Mouse (Mus musculus) telencephalon, adult 2 months (tissue): Measurements from ENCODE around the gene Glce.
A peak's percentile ranks its signal among the peaks of the same experiment; 100 is the strongest.

Experiments
- DNase-seq: peaks from one replicate; pipeline ENCODE4 v3.0.0-alpha.2; 2011; ENCODE audit warnings: low read depth, low spot score

The Glce gene

DNA sequence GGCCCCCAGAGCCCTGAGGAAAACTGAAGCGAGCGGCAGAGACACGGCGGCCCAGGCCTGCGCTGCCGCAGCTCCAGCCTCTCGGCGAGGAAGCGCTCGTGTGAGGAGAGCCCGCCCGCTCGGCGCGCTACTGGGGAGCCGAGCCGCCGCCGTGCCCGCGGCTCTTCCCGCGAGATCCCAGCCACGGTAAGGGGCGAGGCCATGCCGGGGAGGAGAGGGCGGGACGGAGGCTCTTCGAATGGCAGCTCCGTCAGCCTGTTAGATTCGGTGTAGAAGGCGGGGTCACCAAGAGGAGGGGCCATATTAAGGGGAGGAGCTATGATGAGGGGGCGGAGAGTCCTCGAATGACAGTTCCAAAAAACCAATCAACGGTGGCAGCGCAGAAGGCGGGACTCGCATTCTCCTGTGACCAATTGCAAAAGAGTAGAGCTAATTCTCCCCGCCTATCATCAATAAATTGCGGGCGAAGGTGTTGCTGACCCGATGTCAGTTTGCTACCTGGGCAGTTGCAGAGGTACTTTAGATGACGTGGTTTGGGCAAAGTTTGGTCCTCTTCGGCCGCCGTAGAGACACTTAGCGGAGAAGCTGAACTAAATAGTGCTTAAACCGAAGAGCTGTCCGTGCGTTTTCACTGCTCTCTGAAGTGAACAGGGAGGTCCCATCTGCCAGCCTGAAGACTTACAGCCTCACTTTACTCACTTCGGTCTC is at the start of gene Glce:
Glce (minus strand) TSS at position 148 of the 708 bp plus-strand sequence.
- peak; percentile 99 for DNase-seq

DNA sequence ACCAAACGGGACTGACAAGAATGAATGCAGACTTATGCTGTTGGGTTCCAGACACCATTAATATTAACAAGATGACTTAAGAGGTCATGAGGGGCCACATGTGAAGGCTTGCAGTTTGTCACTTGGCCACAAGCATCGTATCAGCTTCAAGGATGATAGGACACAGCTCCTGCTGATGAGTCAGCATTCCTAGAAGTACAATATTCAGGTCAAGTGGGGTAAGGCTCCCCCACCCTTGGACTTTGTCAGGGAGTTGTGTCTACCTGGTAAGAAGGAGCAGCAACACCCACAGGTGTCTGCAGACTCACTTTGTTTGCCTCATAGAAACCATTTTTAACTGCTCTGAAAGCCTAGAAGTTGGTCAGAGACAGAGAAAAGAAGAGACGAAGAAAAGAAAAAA is 49.8 kb upstream of the Glce start:
- DNase-seq: no peak

DNA sequence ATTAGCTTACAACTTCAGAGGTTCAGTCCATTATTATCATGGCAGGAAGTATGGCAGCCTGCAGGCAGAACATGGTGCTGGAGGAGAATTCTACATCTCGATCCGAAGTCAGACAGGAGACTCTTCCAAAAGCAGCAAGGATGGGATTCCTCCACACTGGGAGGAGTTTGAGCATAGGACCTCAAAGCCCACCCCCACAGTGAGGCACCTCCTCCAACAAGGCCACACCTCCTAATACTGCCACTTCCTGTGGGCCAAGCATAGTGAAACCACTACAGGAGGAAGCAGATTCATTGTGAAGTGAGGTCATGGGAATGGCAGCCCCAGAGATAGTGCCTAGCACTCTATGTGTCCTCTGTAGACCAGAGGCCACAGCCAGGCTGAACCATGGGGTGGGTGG is 48.5 kb upstream of the Glce start:
- no peak for DNase-seq

DNA sequence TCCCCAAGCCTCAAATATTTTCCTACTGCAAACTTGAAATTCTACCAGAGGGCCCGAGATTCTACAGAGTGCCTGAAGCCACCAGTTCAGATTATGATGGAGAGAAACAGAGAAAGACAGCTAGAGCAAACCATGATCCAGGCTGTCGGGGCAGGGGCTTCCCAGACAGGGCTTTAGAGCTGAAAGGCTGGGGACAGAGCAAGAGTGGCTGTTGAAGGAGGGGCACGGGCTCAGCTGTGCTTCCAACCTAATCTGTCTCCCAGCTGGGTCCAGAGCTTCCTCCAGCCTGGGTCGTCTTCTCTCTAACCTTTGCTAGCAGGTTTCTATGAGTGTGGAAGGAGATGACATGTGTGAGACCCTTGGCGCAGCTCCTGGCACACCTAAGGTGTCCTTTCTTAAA is 44.2 kb upstream of the Glce start:
- DNase-seq: no peak

DNA sequence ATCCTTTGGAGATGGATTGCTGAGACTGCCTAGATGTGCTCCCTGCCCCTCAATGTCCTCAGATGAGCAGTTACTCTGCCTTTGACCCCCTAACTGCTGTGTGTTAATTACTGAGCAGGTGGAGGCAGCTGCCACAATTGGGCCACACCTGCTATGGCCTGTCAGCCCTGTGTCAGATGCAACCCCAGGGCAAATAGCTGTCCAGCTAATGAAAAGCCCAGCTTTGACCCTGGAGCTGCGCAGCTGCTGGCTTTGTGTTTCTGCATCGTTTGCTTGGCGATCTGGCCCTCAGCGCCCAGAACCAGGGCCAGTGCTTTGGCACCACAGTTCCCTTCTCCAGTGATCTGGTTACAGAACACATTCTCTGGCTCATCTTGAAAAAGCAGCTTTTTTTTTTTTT is 43.7 kb upstream of the Glce start:
- no peak for DNase-seq

DNA sequence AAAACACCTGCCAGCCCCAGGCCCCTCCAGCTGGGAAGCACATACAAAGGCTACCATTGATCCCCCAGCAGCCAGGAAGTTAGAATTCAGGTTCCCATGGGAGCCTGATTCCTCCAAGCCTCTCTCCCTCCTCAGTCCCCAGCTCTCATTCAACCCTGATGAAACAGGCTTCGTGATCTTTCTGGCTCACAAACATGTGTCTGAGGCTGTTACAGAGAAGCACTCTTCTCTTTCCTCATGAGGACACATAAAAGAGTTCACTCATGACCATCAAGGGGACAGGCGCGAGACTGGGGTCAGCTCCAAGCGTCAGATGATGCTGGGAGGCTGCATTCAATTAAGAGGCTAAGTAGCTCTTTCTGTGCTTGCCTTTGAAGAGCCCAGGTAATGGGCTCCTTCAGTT is 40.4 kb upstream of the Glce start:
- no peak for DNase-seq

DNA sequence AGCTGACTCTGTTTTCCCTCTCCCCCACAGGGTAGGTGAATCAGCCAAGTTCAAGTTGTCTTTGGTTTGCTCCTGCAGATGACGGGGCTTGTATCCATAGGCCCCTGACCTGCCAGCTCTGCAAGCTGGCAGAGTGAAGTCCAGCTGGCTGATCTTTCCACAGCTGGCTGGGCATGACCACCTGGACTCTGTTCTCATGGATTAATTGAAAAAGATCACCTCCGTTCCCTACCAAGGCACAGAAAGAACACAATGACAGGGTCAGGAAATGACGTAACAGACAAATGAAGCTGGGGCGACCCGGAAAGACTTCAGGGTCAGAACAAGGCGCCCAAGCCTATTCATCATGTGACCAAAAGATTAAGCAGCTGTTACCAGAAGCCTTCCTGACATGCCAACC is 38.3 kb upstream of the Glce start:
- DNase-seq: no peak

DNA sequence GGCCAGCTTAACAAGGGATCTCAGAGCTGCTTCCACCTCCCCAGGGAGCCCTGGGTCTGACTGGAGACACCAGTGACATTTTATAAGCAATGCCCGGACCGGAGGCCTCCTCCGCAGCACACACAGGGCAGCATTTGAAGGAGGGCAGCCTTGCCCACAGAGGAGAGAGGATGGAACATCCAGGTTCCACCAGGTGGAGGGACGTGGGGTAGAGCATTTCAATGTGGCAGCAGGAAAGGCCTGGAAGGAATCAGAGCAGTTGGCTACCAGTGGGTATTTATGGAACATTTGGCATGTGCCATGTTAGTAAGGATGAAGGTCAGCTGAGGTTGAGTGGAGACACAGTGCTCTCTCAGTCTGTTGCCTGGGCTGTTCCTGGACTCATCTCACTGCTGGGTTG is 36.3 kb upstream of the Glce start:
- DNase-seq: no peak

DNA sequence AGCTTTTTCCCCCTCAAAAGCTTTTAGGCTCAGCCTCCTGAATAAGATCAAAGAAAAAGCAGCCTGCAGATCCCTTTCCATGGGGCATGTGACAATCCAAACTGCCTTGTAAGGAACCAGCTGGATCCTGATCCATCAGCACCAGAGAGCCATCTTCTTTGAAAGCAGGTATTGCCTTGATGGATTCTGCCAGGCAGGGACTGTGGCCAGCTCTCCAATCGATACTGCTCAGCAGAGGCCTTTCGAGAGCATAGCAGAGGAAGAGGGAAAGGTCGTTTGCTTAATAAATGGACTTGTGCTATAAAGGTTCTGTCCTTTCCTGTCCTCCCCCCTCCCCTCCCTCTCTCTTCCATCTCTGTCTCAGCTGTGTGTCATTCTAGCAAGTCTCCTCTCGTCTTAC is 33.4 kb upstream of the Glce start:
- no peak for DNase-seq

DNA sequence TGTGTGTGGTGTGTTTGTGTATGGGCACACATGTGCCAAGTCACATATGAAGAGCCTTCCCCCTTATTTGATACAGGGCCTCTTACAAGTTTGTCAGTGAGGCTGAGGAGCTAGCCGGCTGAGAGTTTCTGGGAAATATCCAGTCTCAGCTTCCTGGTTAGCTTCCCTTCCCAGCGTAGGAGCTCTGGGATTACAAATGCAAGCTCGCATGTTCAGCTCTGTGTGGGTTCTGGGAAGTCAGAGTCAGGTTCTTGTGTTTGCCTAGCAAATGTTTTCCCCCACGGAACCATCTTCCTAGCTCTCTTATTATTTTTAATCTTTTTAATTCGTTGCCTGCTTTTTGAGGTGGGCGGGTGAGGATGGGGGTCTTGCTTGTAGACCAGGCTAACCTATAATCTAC is 32.9 kb upstream of the Glce start:
- DNase-seq: no peak

DNA sequence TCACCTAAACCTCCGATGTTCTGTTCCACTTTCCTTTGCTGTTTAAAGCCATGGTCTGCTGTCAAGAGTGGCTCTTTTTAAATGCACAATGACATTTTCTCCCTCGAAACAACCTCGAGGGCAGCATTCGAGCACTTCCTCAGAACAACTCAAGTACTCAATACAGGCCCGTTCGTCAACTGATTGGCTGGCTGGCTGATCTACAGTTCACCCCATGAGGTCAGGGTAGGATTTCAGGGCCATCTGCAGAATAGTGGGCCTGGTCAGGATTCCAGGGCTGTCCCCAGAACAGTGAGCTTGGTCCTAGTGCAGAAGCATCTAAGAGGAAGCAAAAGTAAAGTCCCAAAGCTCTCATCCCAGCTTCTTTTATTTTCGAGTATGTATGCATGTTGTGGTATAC is 32.5 kb upstream of the Glce start:
- no peak for DNase-seq

DNA sequence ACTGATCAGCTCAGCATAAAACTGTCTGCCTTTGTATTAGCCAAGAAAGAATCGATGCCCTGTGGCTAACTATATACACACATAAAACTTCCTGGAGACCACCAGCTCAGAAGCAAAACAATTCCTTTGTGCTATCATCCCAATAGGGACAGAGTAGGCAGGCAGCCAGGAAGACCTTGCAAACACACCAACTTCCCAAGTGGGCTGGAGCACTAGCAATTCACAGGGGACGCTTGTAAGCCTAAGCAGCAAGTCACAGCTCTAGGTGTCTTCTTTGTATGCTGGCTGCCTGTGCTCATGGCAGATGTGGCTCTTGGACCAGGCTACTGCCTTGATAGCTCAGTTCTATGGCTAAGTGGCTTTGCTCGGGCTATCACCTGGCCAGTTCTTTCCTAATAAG is 32.1 kb upstream of the Glce start:
- DNase-seq: no peak

DNA sequence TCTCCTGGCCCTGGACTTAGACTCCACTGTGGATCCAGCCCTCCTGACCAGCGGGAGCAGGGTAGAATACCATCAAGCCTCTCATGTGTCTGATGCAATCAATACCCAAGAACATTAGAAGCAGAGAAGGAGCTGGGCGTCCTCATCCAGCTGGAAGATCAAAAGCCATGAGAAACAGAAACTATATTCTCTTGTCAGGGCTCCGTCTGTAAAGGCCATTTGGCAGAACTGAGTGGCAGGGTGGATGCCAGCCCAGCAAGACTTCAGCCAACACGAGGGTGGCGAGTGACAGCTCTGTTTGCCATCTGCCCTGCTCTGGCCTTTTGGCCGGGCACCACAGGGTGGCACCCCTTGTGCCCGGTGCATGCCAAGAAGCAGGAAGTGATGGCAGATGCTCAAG is 30.8 kb upstream of the Glce start:
- DNase-seq: no peak

DNA sequence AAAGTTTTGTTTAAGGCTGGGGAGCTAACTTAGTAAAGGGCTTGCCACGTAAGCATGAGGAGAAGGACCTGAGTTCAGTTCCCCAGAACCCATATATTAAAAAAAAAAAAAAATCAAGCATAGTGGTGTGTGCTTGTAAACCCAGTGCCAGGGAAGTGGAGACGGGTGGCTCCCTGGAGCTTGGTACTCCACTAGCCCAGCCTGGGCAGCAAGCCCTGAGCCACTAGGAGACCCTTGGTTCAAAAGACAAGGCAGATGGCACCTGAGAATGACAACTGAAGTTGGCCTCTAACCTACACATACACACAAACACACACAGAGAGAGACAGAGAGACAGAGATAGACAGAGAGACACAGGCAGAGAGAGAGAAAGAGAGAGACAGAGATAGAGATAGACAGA is 30.1 kb upstream of the Glce start:
- DNase-seq: no peak

DNA sequence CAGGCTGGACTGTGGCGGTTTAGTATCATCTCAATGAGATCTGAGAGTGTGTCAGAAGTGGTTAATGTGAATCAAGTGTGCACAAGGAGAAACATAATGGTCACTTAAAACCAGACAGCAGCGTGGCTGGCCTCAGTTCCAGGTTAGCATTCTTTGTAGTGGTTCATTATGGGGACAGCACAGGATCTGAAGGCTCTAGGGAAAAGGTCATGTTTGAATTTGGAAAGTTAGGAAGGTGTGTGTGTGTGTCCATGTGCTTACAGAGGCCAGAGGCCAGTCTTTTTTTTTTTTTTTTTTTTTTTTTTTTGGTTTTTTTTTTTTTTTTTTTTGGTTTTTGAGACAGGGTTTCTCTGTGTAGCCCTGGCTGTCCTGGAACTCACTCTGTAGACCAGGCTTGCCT is 22.7 kb upstream of the Glce start:
- DNase-seq: no peak

DNA sequence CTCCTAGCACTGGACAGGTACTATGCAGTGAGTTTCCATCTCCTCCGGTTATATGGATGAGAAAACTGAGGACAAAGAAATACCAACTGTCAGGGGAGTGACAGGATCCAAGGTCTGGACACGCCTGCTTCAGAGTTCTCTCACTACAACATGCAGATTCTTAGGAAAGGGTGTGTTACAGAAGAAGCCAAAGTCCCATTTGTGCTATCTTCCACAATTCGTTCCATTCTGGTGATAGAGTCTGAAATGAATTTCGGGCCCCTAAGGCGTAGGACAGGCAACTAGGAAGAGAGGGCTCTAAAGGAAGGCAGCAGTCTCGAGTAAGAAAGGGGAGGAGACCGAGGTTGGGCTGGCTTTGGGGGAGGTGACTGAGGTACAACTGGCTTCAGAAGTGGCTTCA is 21.0 kb upstream of the Glce start:
- no peak for DNase-seq

DNA sequence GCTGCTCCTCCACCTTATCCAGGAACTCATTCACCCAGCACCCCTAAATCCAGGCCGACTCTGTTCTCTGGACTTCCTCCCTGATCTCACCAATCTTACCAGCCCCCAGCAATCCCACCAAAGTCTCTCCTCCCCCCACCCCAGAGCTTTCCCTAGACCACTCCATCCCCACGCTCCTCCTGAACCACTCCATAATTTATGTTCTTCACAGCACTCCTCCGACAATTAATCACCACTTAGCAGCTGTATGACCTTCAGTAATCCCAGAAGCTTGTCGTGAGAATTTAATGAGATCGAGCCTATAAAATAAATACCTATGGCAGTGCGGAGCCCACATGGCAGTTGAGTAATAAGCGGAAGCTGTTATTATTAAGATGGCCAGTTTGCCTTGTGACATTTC is 16.6 kb upstream of the Glce start:
- DNase-seq: no peak

DNA sequence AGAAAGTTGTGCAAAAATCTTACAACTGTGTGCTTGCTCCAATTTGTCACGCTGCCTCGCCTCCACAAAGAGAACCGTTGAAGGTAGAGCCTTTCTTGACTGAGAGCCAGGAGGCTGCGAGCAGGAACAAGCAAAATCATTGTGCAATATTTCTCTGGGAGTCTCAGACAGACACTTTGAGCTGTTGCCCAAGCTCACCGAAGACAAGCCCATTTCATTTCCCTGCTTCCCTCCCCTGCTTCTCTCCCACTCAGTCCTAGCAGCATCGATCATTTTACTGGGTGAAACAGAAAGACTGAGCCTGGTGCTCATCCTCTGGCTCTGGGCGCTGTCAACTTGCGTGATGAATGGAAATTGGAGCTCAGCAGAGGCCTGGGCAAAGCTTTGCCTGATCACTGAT is 14.8 kb upstream of the Glce start:
- DNase-seq: peak; percentile 78

DNA sequence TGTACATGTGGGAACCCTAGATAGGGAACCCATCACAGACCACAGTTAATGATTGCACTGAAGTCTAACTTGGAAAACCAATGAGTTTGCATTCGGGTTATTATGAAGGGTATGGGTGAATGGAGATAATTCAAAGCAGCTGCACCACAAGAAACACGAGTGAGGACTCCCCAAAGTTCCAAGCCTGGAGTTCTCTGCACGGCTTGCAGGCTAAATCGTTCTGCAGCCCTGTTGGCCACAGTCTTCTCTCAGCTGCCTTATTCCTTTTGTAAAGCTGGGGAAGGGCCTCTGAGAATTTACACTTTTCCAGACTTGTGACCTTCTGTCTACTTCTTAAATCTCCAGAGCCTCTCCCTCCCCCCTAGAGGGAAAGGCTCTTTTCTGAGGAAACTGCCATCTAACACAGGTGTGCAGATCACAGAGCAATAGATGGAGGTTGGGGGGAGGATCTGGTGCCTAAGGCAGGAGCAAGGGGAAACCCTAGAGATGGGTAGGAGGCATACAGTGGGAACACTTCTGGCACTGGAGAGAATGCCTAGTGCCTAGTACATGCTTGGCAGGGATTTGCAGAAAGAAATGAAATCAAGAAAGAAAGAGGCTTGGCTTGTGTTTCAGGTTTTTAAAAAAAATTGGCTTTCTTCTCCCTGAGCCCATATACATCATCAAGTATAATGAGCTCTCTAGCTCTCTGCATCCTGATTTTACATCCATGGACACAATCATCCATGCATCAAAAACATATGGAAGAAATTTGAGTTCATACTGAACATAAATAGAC is 9.7 kb upstream of the Glce start:
- peak; percentile 57 for DNase-seq

DNA sequence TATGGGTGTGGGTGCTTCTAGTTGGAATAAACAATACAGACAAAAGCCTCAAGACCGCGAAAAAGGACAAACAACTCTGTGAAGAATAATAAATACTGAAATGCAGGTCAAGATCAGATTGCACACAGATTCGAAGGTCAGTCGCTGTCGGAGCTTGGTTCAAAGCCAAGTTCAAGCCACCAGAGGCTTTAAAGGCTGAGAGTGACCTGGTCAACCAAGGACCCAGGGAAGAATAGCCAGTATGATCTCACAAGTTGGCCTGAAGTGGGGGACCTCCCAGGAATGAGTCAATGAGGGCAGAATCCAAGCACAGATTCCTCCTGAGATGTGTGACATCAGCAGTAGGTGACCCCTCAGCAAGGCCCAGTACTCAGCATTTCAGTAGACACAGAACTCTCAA is 8.3 kb upstream of the Glce start:
- DNase-seq: no peak

DNA sequence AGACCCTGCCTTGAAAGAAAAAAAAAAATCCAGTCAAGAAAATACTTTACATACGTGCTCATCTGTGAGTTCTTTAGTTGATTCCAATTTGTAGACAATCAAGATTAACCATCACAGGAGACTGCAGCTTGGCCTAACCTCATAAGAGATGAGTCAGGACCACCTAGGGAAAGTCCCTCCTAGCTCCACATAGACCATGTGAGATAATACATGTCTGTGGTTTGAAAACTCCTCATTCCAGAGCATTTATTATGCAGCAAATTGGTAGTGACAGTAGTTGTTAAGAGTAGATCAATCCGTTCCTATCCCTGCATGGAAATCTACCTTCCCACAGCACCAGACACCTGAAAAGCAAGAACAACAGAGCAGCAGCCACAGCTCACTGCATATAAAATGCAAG is 5.6 kb upstream of the Glce start:
- DNase-seq: no peak

DNA sequence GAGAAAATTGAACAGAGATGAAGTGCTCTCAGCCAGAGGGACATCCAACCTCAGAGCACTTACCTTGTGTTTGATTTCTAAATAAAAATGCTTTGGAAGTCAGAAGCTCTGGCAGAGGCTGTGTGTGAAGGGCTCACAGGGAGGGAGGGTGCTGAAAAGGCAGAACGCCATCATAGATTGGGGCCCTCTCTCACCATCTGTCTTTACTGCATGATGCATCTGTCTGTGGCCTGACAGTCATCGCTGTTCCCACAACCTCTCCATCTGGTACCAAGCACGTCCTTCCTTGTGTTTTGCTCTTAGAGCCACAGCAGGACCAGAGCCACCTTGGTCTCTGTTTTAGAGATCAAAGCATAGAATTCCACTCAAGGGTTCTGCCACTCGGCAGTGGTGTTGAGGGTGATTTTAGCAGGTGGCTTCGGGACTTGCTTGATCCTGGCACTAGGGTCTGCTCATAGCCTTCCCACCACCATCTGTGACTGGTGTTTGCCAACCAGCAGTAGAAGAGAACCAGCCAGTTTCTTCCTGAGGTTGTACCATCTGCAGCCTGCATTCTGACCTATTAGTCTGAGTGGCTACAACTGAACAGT is 3.6 kb upstream of the Glce start:
- no peak for DNase-seq

DNA sequence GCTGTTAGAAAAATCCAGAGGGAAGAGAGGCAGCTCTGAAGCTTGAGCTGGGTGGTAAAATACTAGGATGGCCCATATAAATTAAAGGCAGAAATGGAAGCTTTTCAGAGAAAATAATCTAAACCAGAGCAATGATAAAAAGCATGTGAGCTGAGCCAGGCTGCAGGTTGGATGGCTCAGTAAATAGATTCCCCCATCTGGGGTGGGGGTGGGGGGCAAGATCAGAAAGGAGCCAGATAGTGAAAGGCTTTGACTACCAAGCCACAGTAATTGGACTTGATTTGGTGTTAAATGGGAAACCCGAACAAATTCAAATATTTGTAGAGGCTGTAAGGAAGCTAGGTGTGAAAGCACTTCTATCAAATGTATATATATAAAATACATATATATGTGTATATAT is 1.8 kb upstream of the Glce start:
- no peak for DNase-seq
